Mouse (Mus musculus): Measurements from ENCODE around the gene Pax3. TPM values are rescaled to one million over a fixed set of nuclear protein-coding genes. Genes with fewer than 3 reads are reported as not detected.

The Pax3 gene
- polyA plus RNA-seq, 1 experiment = not detected

GRCm38 (mm10) chr1:78215749-78216508 is 19.0 kb upstream of the Pax3 start:
- TF ChIP-seq CTCF (IDR thresholded peaks at IDR 0.05; ENCODE audit: insufficient read depth, low read depth, low read length) = no peak
- H3K27ac ChIP-seq (ENCODE audit: insufficient read depth, low read depth, low read length) = no peak overlapping the region
- 1% methylated on average over 36 of the region's 36 CpGs for WGBS
- H3K4me3 ChIP-seq (ENCODE audit: insufficient read depth, low read depth, low read length) = peak overlapping the region; percentile 39; the same call in 1 of the 2 replicates
- H3K4me1 ChIP-seq (ENCODE audit: control insufficient read depth, insufficient read depth, low read length) = peaks cover 11% of the 10 kb centered on the region

DNA sequence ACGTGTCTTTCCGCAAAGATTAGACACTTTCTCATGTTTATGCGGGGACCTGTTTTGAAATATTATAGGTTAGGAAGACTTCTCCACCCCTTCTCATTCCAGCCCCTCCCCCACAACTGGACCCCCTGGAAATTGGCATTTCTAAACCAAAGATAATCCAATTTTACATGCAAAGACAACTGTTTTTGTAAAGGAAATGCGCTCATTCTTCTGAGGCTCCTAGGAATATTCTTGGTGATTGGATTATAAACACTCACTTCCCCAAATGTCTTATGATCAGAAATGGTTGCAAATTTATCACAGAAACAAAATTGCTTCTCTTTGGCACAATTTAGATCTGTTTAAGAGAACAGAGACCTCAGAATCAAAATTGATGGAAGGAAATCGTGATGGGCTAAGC is 14.1 kb upstream of the Pax3 start:
- H3K4me1 ChIP-seq (ENCODE audit: control insufficient read depth, insufficient read depth, low read length) = peaks cover 4% of the 10 kb centered on the region; the same call in 1 of the 2 replicates
- H3K4me3 ChIP-seq (ENCODE audit: insufficient read depth, low read depth, low read length) = no peak overlapping the region
- no peak overlapping the region for H3K27ac ChIP-seq (ENCODE audit: insufficient read depth, low read depth, low read length)
- 8% methylated on average over 5 of the region's 5 CpGs for WGBS
- TF ChIP-seq POLR2A (IDR thresholded peaks at IDR 0.05; ENCODE audit: insufficient read depth, low read depth, low read length) = no peak
- no peak for TF ChIP-seq CTCF (IDR thresholded peaks at IDR 0.05; ENCODE audit: insufficient read depth, low read depth, low read length)

GRCm38 (mm10) chr1:78210568-78210967 is 13.6 kb upstream of the Pax3 start:
- no peaks in the 10 kb centered on the region for H3K4me1 ChIP-seq (ENCODE audit: control insufficient read depth, insufficient read depth, low read length)
- H3K27ac ChIP-seq (ENCODE audit: insufficient read depth, low read depth, low read length) = no peak overlapping the region
- TF ChIP-seq CTCF (IDR thresholded peaks at IDR 0.05; ENCODE audit: insufficient read depth, low read depth, low read length) (no peak), POLR2A (IDR thresholded peaks at IDR 0.05; ENCODE audit: insufficient read depth, low read depth, low read length) (no peak)
- WGBS = 2% methylated on average over 15 of the region's 15 CpGs
- H3K4me3 ChIP-seq (ENCODE audit: insufficient read depth, low read depth, low read length) = no peak overlapping the region

GRCm38 (mm10) chr1:78208281-78208814 is 11.4 kb upstream of the Pax3 start:
- TF ChIP-seq CTCF (IDR thresholded peaks at IDR 0.05; ENCODE audit: insufficient read depth, low read depth, low read length) = no peak
- TF ChIP-seq POLR2A (IDR thresholded peaks at IDR 0.05; ENCODE audit: insufficient read depth, low read depth, low read length) = no peak
- Histone ChIP-seq H3K27ac (ENCODE audit: insufficient read depth, low read depth, low read length) (no peak overlapping the region), H3K4me1 (ENCODE audit: control insufficient read depth, insufficient read depth, low read length) (peaks cover 7% of the 10 kb centered on the region; the same call in 1 of the 2 replicates), H3K4me3 (ENCODE audit: insufficient read depth, low read depth, low read length) (no peak overlapping the region)
- 11% methylated on average over 9 of the region's 9 CpGs for WGBS

GRCm38 (mm10) chr1:78204341-78204740 is 7.4 kb upstream of the Pax3 start:
- 37% methylated on average over 4 of the region's 4 CpGs for WGBS
- Histone ChIP-seq H3K27ac (ENCODE audit: insufficient read depth, low read depth, low read length) (no peak overlapping the region), H3K4me3 (ENCODE audit: insufficient read depth, low read depth, low read length) (no peak overlapping the region), H3K4me1 (ENCODE audit: control insufficient read depth, insufficient read depth, low read length) (peaks cover 8% of the 10 kb centered on the region; the same call in 1 of the 2 replicates)
- TF ChIP-seq POLR2A (IDR thresholded peaks at IDR 0.05; ENCODE audit: insufficient read depth, low read depth, low read length) (no peak), CTCF (IDR thresholded peaks at IDR 0.05; ENCODE audit: insufficient read depth, low read depth, low read length) (no peak)

DNA sequence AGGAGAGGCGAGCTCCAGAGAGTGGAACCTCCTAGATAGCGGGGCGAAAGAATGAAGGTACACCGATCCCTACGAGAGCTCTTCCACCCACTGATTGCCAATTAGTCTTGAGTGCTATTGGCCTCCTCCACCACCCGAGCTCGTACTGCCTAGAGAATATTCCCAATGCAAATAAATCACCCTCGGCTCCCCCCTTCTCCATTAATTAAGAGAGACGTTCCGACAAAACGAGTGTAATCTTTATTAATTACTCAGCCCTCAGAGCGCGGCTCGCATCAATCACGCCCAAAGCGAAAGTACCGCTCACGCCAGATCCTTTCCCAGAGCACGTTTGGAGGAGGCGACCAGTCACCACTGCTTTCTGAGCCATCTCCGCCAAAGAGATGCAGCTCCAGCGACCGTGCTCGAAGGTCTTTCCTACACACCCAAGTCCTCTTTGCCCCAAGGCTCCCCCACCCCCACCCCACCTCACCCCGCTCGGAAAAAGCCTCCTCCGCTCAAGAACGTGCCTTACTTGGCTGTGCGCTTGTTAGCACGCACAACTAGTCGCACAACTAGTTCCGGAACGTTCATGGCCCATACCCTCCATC is 6.8 kb upstream of the Pax3 start:
- no peak overlapping the region for H3K4me3 ChIP-seq (ENCODE audit: insufficient read depth, low read depth, low read length)
- no peak for TF ChIP-seq POLR2A (IDR thresholded peaks at IDR 0.05; ENCODE audit: insufficient read depth, low read depth, low read length)
- no peak for TF ChIP-seq CTCF (IDR thresholded peaks at IDR 0.05; ENCODE audit: insufficient read depth, low read depth, low read length)
- WGBS = 2% methylated on average over 33 of the region's 33 CpGs
- peaks cover 8% of the 10 kb centered on the region; the same call in 1 of the 2 replicates for H3K4me1 ChIP-seq (ENCODE audit: control insufficient read depth, insufficient read depth, low read length)
- no peak overlapping the region for H3K27ac ChIP-seq (ENCODE audit: insufficient read depth, low read depth, low read length)

DNA sequence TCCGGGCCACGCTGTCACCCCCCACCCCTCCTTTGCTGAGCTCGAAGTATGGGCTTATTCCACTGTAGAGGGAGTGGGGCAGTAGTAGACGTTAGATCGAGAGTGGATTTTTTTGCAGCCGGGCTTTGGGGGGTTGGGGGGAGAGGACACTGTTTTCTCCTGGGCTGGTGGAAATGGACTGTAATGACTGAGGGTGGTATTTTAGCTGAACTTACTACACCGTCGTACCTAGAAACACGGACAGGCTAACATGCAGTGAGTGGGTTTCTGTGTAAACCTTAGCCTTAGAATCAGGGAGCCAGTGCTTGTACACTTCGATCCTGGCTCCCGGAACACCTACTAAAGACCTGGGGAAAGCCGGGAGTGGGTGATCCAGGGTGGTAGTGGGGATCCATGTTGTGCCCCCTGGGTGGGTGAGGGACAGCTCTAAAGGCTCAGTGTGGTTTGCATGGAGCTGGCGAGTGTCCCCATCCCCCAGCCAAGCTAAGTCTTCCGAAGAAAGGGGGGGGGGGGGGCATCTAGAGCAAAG is 6.2 kb upstream of the Pax3 start:
- TF ChIP-seq POLR2A (IDR thresholded peaks at IDR 0.05; ENCODE audit: insufficient read depth, low read depth, low read length) (no peak), CTCF (IDR thresholded peaks at IDR 0.05; ENCODE audit: insufficient read depth, low read depth, low read length) (no peak)
- H3K4me1 ChIP-seq (ENCODE audit: control insufficient read depth, insufficient read depth, low read length) = peaks cover 8% of the 10 kb centered on the region; the same call in 1 of the 2 replicates
- 5% methylated on average over 14 of the region's 14 CpGs for WGBS
- no peak overlapping the region for H3K4me3 ChIP-seq (ENCODE audit: insufficient read depth, low read depth, low read length)
- no peak overlapping the region for H3K27ac ChIP-seq (ENCODE audit: insufficient read depth, low read depth, low read length)

DNA sequence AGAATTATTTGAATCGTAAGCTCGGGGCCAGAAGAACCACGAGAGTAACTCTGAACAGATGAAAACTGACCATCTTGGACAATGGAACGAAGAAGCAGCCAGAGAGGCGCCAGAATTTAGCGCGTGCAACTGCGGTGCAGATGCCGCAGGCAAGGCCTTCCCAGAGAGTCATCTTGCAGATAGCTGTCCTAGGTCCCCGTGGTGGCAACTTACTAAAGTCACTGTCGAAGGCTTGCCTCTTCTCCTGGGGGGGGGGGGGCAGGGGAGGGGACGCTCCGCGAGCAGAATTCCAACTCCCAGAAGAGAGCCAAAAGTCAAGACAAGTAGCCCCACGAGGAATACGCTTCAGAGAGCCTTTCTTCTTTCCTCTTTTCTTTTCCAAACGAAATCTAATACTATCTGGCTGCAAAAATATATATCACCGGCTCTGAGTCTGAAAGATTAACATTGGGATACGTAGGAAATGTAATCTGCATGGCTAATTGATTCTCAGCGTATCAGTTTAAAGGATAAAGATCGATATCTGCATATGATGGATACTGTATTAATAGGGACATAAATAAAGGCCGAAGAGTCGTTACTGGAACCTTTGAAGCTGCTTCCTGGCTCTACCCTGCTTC is 5.6 kb upstream of the Pax3 start:
- Histone ChIP-seq H3K4me1 (ENCODE audit: control insufficient read depth, insufficient read depth, low read length) (peaks cover 8% of the 10 kb centered on the region; the same call in 1 of the 2 replicates), H3K4me3 (ENCODE audit: insufficient read depth, low read depth, low read length) (no peak overlapping the region), H3K27ac (ENCODE audit: insufficient read depth, low read depth, low read length) (no peak overlapping the region)
- TF ChIP-seq CTCF (IDR thresholded peaks at IDR 0.05; ENCODE audit: insufficient read depth, low read depth, low read length) (no peak), POLR2A (IDR thresholded peaks at IDR 0.05; ENCODE audit: insufficient read depth, low read depth, low read length) (no peak)
- WGBS = 5% methylated on average over 23 of the region's 23 CpGs

Data from olfactory bulb, adult 2 months (tissue).